Mouse (Mus musculus) small intestine, adult 2 months (tissue): ENCODE data around the gene Zfp664.

Source experiments
- CTCF ChIP-seq: fragments of 200-500 bp; IDR thresholded peaks from 2 replicates; pipeline ENCODE4 v1.5.1; 2012; ENCODE audit warnings: low read depth, mild to moderate bottlenecking, control low read depth, inconsistent platforms, low read length, moderate library complexity, mixed read lengths; ENCODE audit not compliant: insufficient replicate concordance, insufficient read length; ENCODE audit errors: extremely low read depth
- POLR2A ChIP-seq: fragments of 200-500 bp; IDR thresholded peaks from 2 replicates; pipeline ENCODE4 v1.6.1; 2012; ENCODE audit warnings: low read depth, mild to moderate bottlenecking, control low read depth, inconsistent platforms, low read length, moderate library complexity

DNA sequence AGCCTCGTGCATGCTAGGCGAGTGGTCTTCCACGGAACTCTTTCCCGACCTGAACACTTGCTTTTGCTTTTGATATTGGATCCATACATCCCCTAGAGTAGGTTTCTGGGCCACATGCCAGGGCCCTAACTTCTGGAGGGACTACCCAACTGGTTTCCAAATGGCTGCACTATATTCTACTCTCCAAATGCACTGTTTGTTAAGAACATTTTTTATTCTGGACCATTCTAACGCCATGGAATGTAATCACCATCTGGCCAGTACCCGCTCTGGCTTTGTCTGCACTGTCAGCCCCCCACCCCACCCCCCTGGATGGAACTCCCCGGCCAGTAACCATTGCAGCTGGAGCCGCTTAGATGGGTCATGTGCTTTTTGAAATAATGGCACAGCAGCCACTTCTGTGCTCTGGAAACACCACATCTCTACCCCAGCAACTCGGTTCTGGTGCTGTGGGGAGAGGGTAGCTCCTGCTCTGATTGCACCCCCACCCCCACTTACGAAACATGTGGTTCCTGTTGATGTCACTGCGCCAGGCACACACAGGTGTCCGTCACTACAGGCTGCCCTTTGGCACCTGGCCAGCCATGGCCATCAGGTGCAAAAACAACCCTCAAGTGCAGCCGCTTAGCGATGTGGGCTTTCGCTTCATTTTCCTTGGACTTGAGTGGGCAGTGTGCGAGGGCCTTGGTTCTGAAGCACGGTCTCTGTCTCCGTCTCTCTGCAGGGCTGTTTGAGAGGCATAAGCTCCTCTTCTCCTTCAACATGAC, 40.2 kb upstream of the Zfp664 start:
- TF ChIP-seq CTCF (no peak), POLR2A (no peak)
